Mouse (Mus musculus): ENCODE results near the gene Mllt6.
A peak's percentile ranks its signal among the peaks of the same experiment; 100 is the strongest.

The Mllt6 gene

GRCm38 (mm10) chr11:97668160-97668559 lies 4.9 kb downstream of the Mllt6 start:
- no peak for DNase-seq (ENCODE audit: low read depth, low spot score)

- no peak for DNase-seq (ENCODE audit: low read depth, low spot score)
Observed at GRCm38 (mm10) chr11:97669268-97669667, 6.1 kb downstream of the Mllt6 start.

- DNase-seq (ENCODE audit: low read depth, low spot score) = no peak
Observed at GRCm38 (mm10) chr11:97669829-97670228, 6.6 kb downstream of the Mllt6 start.

GRCm38 (mm10) chr11:97670234-97671176 lies 7.3 kb downstream of the Mllt6 start:
- no peak for DNase-seq (ENCODE audit: low read depth, low spot score)

GRCm38 (mm10) chr11:97671177-97671527 lies 7.9 kb downstream of the Mllt6 start:
- no peak for DNase-seq (ENCODE audit: low read depth, low spot score)

- no peak for DNase-seq (ENCODE audit: low read depth, low spot score)
Observed at GRCm38 (mm10) chr11:97673148-97673547, 9.9 kb downstream of the Mllt6 start.

- no peak for DNase-seq (ENCODE audit: low read depth, low spot score)
Observed at GRCm38 (mm10) chr11:97676050-97676754, 13.0 kb downstream of the Mllt6 start.

GRCm38 (mm10) chr11:97677381-97677780 lies 14.2 kb downstream of the Mllt6 start:
- no peak for DNase-seq (ENCODE audit: low read depth, low spot score)

- DNase-seq (ENCODE audit: low read depth, low spot score) = no peak
Observed at GRCm38 (mm10) chr11:97677842-97678241, 14.6 kb downstream of the Mllt6 start.

GRCm38 (mm10) chr11:97678301-97678700 lies 15.1 kb downstream of the Mllt6 start:
- DNase-seq (ENCODE audit: low read depth, low spot score) = no peak

GRCm38 (mm10) chr11:97680430-97680829 lies 17.2 kb downstream of the Mllt6 start:
- DNase-seq (ENCODE audit: low read depth, low spot score) = no peak

GRCm38 (mm10) chr11:97682504-97683055 lies 19.4 kb downstream of the Mllt6 start:
- no peak for DNase-seq (ENCODE audit: low read depth, low spot score)

GRCm38 (mm10) chr11:97684063-97684680 lies 21.0 kb downstream of the Mllt6 start:
- no peak for DNase-seq (ENCODE audit: low read depth, low spot score)

GRCm38 (mm10) chr11:97684766-97685165 lies 21.6 kb downstream of the Mllt6 start:
- DNase-seq (ENCODE audit: low read depth, low spot score) = no peak

GRCm38 (mm10) chr11:97685613-97686321 lies 22.6 kb downstream of the Mllt6 start, which contains the start of gene Cisd3:
TSS of gene Cisd3 (plus strand) at chr11:97685826.
- no peak for DNase-seq (ENCODE audit: low read depth, low spot score)

GRCm38 (mm10) chr11:97686322-97686908 lies 23.2 kb downstream of the Mllt6 start:
- no peak for DNase-seq (ENCODE audit: low read depth, low spot score)

GRCm38 (mm10) chr11:97687061-97687460 lies 23.8 kb downstream of the Mllt6 start:
- DNase-seq (ENCODE audit: low read depth, low spot score) = no peak

GRCm38 (mm10) chr11:97689861-97690260 lies 26.6 kb downstream of the Mllt6 start:
- peak; percentile 24 for DNase-seq (ENCODE audit: low read depth, low spot score)

GRCm38 (mm10) chr11:97694435-97694834 lies 31.2 kb downstream of the Mllt6 start:
- no peak for DNase-seq (ENCODE audit: low read depth, low spot score)

- DNase-seq (ENCODE audit: low read depth, low spot score) = no peak
Observed at GRCm38 (mm10) chr11:97694921-97695711, 31.9 kb downstream of the Mllt6 start.

Measured in c-Kit-negative CD71-positive TER-119-positive erythroid progenitor cells, embryonic 14.5 days (primary cell).